Mouse (Mus musculus) bone marrow macrophage, adult 2 months (primary cell): ENCODE data around the gene Zfp444. TPM values are rescaled to one million over a fixed set of nuclear protein-coding genes. Genes with fewer than 3 reads are reported as not detected.
A peak's percentile ranks its signal among the peaks of the same experiment; 100 is the strongest.
"Not testable (repeated sequence)": the region's sequence is repeated elsewhere in the genome, so short reads cannot be mapped to it uniquely, and the experiment has no call there.

Experiments
- H3K27ac ChIP-seq: 2 replicates; pipeline ENCODE4 v1.5.1; 2012; ENCODE audit warnings: low read depth, low read length; ENCODE audit not compliant: insufficient read depth
- H3K4me1 ChIP-seq: 2 replicates; pipeline ENCODE4 v1.6.1; 2012; ENCODE audit warnings: low read length; ENCODE audit not compliant: control insufficient read depth, insufficient read depth
- H3K4me3 ChIP-seq: 2 replicates; pipeline ENCODE4 v1.5.1; 2012; ENCODE audit warnings: mild to moderate bottlenecking, low read length, moderate library complexity; ENCODE audit not compliant: insufficient read depth
- CTCF ChIP-seq: IDR thresholded peaks from 2 replicates; pipeline ENCODE4 v1.5.1; 2012; ENCODE audit warnings: low read depth, mild to moderate bottlenecking, low read length, moderate library complexity
- POLR2A ChIP-seq: IDR thresholded peaks from 2 replicates; pipeline ENCODE4 v1.6.1; 2012; ENCODE audit warnings: mild to moderate bottlenecking, low read depth, low read length, borderline replicate concordance
- polyA plus RNA-seq: library from polyadenylated mRNA; stranded (reverse); fragments of >200 nt; gene quantifications from 2 replicates; pipeline ENCODE4 v1.2.4, GENCODE M21; 2012; ENCODE audit not compliant: missing spikeins, insufficient read depth, insufficient read length

The Zfp444 gene
- polyA plus RNA-seq, 1 experiment = 21.8 TPM

DNA sequence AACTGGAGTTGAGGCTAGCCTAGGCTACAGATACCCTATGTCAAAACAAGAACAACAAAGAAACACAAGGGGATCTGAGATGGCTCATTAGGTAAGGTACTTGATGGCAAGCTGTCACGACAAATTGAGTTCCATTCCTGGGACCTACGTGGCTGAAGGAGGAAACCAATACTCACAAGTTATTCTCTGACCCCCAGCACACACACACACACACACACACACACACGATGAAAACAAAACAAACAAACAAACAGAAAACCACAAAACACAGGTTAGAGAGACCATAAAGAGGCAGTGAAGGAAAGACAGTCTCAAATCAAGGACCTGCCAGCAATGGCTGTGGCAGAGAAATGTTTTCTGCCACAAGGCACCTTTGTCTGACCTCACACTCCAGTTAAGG lies 24.8 kb downstream of the Zfp444 start, which contains the start of gene Galp:
Gene Galp, plus strand, starts transcription at position 301 of the 400 bp plus-strand sequence.
- H3K4me1 ChIP-seq = no peaks in the 10 kb centered on the region
- H3K27ac ChIP-seq = no peak within 1 kb of the TSS
- TF ChIP-seq POLR2A (no peak), CTCF (no peak)
- no peak within 1 kb of the TSS for H3K4me3 ChIP-seq

DNA sequence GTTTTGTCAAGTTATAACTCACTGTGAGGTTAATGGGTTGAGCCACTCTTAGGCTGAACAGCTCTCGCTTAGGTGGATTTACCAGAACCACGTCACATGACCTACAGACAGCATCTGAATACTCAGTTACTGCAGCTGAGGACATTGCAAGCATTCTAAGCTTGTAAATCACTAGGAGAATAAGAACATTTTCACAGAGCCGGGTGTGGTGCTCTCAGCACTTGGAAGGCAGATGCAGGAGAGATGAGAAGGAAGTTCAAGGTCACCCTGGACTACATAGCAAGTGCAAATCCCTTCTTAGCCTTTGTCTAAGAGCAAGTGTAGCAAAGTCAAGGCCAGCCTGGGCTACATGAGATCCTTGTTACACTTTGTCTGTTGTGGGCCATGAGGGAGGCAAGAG lies 32.2 kb downstream of the Zfp444 start:
- Histone ChIP-seq H3K4me1 (no peaks in the 10 kb centered on the region), H3K27ac (no peak overlapping the region), H3K4me3 (no peak overlapping the region)
- TF ChIP-seq POLR2A = no peak
- TF ChIP-seq CTCF = no peak

DNA sequence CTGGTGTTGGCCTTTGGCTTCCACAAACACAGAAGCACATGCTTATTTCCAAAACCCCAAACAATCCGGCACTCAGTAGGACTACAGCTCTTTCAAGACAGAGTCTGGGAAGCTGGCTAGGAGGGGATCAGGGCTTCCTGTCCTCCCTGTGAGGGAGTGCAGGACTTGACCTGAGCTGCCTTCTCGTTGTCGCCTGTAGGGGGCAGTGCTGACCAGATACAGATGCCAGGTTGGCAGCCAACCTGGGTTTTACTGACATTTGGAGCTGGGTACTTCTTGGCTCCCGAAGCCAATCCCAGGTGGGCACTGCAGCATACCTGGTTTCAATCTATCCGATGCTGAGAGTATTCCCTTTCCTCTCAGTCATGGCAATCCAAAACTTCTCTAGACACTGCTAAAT lies 41.1 kb downstream of the Zfp444 start:
- peak; percentile 43 for TF ChIP-seq CTCF
- TF ChIP-seq POLR2A = no peak
- no peaks in the 10 kb centered on the region for H3K4me1 ChIP-seq
- H3K27ac ChIP-seq = no peak overlapping the region
- H3K4me3 ChIP-seq = no peak overlapping the region

DNA sequence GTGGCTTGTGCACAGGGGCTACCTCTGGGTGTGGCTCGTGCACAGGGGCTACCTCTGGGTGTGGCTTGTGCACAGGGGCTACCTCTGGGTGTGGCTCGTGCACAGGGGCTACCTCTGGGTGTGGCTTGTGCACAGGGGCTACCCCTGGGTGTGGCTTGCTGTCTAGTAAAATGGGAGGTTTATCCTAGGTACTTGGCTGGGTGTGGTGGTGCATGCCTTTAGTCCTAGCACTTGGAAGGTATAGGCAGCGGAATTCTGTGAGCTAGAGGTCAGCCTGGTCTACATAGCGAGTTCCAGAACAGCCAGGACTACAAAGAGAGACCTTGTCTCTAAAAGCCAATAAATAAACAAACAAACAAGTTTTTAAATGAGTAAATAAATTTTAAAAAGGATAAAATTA lies 42.7 kb downstream of the Zfp444 start:
- H3K4me1 ChIP-seq, H3K27ac ChIP-seq, H3K4me3 ChIP-seq: not testable (repeated sequence)

DNA sequence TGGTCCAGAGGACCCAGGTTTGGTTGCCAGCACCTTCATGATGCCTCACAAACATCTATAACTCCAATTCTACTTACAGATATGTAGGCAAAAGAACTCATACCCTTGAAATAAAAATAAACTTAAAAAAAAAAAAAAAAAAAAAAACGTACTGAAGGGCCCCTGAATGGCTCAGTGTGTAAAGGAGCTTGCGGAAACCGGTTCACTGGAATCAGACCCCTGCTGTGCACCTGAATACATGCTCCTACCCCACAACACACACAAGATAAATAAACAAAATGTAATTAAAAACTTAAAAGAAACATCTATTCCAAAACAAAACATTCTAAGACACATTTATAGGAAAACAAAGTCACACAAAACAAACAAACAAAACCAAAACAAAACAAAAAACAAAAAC lies 48.1 kb downstream of the Zfp444 start:
- Histone ChIP-seq H3K4me3 (no peak overlapping the region), H3K27ac (no peak overlapping the region)
- TF ChIP-seq CTCF (no peak), POLR2A (no peak)

DNA sequence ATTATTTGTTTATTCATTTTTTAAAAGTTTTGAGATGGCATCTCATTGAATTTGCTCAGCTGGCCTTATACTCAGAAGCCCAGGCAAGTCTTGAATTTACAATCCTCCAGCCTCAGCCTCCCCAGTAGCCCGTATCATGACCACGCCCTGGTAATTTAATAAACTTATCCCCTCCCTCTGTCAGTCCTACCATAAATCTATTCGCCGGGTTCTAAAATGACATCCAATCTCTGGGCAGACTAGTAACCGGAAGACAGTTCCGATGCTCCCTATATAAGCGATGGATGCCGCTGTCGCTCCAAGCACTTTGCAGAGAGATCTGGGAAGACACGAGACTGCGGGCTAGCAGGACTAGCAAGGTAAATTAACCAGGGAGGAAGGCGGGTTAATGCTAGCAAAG lies 50.0 kb downstream of the Zfp444 start, which contains the start of gene Zscan5b:
Gene Zscan5b, plus strand, starts transcription at position 301 of the 400 bp plus-strand sequence.
- H3K4me1 ChIP-seq = no peaks in the 10 kb centered on the region
- no peak within 1 kb of the TSS for H3K27ac ChIP-seq
- no peak within 1 kb of the TSS for H3K4me3 ChIP-seq
- no peak for TF ChIP-seq CTCF
- TF ChIP-seq POLR2A = no peak

More for the DNA sequence above, 48.1 kb downstream of the Zfp444 start:
- H3K4me1 ChIP-seq = no peaks in the 10 kb centered on the region

DNA sequence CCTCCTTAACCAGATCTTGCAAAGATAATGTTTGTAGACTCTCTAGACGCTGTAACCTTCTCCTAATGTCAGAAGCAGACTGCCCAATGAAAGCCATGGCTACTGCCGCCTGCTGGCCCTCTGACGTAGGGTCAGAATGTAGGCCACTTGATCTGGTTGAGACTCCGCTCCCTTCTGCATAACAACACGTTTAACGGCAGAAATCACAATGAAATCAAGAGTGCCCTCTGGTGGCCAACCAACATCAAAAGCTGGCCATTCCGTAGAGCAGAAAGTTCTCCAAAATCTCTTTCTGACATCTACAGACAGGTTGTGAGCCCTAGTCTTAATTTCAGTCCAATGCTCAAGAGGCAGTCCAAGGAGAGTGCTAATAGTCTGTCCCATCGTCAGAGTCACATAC lies 56.5 kb downstream of the Zfp444 start:
- not testable (repeated sequence) for H3K4me1 ChIP-seq, H3K4me3 ChIP-seq, H3K27ac ChIP-seq

DNA sequence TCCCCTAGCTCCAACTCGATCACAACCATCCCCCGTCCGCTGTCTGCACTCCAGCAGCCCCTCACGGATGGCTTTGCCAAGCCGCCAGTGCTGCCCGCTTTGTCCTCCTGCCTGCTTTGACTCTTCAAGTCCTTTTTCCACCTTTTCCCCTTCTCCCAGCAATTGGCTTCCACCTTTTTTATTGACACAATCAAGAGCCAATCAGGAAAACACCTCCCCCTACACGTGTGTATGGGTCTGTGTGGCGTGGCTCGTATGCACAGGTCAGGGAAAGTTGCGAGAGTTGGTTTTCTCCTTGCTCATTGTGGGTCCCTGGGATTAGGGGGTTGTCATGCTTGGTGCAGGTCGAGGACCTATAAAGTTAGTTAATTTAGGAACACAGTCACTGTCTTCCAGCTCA lies 67.8 kb downstream of the Zfp444 start:
- Histone ChIP-seq H3K4me3 (no peak overlapping the region), H3K4me1 (no peaks in the 10 kb centered on the region), H3K27ac (no peak overlapping the region)
- TF ChIP-seq CTCF (no peak), POLR2A (no peak)

DNA sequence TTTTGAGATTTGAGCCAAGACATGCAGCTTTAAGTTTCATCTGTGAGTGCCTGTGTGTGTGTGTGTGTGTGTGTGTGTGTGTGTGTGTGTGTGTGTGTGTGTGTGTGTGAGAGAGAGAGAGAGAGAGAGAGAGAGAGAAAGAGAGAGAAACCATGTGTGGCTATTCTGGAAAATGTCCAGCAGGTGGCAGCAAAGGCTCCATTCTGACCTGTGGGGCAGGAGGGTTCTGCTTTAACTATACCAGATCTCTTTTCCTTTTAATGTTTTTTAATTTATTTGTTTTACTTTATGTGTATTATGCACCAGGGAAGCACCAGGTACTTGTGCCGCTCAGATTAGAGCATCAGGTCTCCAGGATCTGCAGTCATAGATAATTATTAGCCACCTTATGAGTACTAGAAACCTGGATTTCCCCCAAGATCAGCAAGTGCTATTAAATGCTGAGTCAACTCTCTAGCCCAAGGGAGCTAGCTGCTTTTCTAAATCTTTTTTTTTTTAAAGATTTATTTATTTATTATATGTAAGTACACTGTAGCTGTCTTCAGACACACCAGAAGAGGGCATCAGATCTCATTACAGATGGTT lies 68.9 kb downstream of the Zfp444 start:
- not testable (repeated sequence) for H3K4me1 ChIP-seq, H3K4me3 ChIP-seq, H3K27ac ChIP-seq
- TF ChIP-seq CTCF = 0 out of 2 replicates have a peak, but pooled peaks have one; percentile 33

Other genes starting within 250 kb of the Zfp444 start
- not detected in 2 replicates for gene Vmn1r65, start 161.2 kb upstream of the Zfp444 start, polyA plus RNA-seq
- gene Nlrp4c, start 127.1 kb upstream of the Zfp444 start, polyA plus RNA-seq = not detected in 2 replicates
- gene Zfp787, start 16.2 kb upstream of the Zfp444 start, polyA plus RNA-seq = 22.8 and 25.1 TPM in 2 replicates
- gene Galp, start 24.9 kb downstream of the Zfp444 start, polyA plus RNA-seq = not detected in 2 replicates
- not detected in 2 replicates for gene Zscan5b, start 50.1 kb downstream of the Zfp444 start, polyA plus RNA-seq
- gene Epp13, start 80.5 kb downstream of the Zfp444 start, polyA plus RNA-seq = not detected in 2 replicates
- 2.0 and 2.9 TPM in 2 replicates for gene Zfp667, start 114.4 kb downstream of the Zfp444 start, polyA plus RNA-seq
- 3.2 and 3.9 TPM in 2 replicates for gene Zfp583, start 159.1 kb downstream of the Zfp444 start, polyA plus RNA-seq
- gene Gm3854, start 171.5 kb downstream of the Zfp444 start, polyA plus RNA-seq = 0.31 TPM in 1 of 2 replicates, not detected in the other
- gene Zfp78, start 191.1 kb downstream of the Zfp444 start, polyA plus RNA-seq = 2.5 and 2.7 TPM in 2 replicates
- gene Zfp28, start 211.1 kb downstream of the Zfp444 start, polyA plus RNA-seq = 8.7 and 9.5 TPM in 2 replicates
- 0.25 TPM in 1 of 2 replicates, not detected in the other for gene Smim17, start 226.5 kb downstream of the Zfp444 start, polyA plus RNA-seq
- 0.17 TPM in 1 of 2 replicates, not detected in the other for gene Gm20715, start 238.1 kb downstream of the Zfp444 start, polyA plus RNA-seq